Mouse (Mus musculus): Measurements from ENCODE around the gene Zfp980.

The Zfp980 gene

DNA sequence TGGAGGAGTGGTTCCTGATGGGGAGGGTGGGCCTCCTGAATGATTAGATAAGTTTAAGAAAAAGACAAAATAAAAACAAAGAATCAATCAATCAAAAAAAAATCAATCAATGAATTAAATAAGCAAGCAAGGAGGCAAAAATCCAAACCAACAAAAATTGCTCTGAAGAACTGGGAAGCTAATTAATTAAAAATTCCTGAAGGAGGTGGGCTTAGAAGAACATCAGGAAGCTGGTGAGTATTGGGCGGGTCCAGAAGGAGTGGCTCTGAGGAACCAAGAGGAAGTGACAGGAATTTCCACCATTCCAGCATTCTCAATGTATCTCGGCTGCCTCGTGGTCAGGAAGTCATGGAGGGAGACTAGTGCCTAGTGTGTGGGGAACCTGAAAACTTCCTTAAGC, at the start of gene Zfp980:
TSS of gene Zfp980 (plus strand) at position 301 of the 400 bp plus-strand sequence.
- in situ Hi-C loops (cut with MboI, MseI), result loop anchor here (10.0 kb wide), 2 partner anchors 414 to 1234 kb away; partner anchors contain the start of gene Gm21411 (in 1 of the 2)

DNA sequence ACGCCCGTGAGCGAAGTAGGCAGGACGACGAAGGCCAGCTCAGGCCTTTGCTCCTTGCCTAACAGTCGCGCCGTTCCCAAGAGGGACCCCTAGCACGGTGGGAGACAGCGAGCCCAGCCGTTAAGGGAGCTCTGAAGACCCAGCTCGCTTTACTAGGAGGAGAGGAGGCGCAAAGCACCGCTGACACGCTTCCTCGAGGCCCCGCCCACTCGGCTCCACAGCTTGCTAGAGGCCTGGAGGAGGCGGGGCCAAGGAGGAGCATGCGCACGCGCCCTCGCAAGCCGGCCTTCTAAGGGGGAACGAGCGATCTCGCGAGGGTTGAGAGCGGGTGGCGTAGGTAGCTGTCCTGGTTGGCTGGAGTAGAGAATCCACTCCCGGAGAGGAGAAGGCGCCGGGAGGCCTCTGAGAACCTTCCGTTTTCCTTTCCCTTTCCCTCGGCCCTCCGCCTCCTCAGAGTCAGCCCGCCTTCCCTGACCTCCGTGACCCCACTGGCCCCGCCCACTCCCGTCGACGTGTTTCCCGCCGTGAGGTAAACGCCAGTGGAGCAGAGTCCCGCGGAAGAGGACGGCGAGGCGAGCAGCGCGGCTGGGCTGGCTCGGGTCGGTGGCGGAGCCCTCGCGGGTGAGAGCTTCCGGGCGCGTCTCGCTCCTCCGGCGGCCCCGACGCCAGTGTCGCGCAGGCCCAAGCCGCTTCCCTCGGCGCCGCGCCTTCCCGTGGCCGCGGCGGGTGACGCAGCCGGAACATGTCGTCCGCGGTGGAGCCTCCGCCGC, 29.9 kb upstream of the Zfp980 start:
- in situ Hi-C loops (cut with MboI, MseI), result loop anchor here in 1 of 2 experiments (25.0 kb wide), 1 partner anchor 422 kb away; no protein-coding TSS in a partner anchor

DNA sequence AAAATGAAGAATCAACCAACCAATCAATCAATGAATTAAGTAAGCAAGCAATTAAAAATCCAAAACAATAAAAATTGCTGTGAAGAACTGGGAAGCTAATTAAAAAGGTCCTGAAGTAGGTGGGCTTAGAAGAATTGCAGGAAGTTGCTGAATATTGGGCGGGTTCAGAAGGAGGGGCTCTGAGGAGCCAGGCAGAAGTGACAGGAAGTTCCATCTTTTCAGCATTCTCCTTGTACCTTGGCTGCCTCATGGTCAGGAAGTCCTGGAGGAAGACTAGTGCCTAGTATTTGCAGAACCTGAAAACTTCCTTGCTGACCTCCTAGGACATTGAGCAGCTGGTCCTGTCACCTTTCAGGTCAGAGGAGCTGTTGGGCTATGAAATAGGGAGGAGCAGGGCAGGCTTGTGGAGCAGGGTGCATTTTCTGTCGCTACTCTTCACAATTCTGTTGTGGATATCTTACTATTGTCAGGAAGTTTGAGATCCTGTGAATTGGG, 3.8 kb downstream of the Zfp980 start:
- in situ Hi-C loops (cut with MboI, MseI), result loop anchor here (10.0 kb wide), 2 partner anchors 410 to 1230 kb away; partner anchors contain the start of gene Gm21411 (in 1 of the 2)

DNA sequence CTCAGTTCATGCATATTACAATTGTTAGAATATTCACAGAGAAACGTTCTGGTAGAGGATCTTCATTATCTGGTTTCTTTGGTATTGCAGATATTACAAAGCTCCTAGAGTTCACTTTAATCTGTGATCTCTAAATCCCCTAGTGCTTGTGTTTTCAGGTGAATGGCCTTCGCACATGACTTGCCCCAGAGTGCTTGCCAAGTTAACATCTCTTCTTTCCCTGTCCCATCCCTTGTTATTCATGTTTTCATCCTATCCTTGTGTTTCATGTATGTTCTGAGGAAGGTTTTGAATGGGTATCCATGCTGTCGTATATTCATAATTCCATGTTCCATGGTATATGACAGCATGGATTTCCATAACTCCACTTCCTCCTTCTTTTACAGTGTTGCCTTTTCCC, 9.7 kb downstream of the Zfp980 start:
- in situ Hi-C loops (cut with MboI, MseI), result loop anchor here (5.0 to 25.0 kb wide), 5 partner anchors 487 to 1932 kb away; no protein-coding TSS in a partner anchor

DNA sequence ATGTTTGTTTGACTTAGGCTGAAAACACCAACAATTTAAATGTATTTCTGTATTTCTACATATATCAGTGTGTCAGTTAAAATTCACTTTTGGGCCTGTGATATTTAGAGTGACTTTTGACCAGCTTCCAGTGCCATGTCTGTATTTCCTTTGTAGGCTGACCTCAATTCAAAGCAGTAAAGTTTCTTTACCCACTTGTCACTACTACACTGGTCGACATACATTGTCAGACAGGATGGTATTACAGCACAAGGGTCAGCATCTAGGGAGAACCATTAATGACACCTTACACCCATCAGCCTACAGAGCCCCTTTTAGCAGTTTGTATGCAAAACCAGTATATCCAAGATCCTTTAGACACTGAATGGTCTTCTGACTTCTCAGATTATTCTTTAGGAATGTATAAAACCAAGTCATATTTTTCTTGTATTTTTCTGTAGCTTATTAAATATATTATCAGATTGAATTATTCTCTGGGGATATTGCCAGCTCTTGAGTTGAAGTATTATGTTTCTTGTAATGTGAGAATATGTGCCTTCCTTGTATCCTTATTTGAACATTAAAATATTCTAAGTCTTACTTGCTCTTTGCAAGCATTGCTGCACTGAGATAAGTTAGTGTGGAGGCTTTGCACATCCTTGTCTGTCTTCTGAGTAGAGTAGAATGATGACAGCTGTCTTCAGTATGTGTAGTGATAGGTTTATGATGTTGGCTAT, 10.3 kb downstream of the Zfp980 start:
- in situ Hi-C loops (cut with MboI, MseI), result loop anchor here (5.0 to 25.0 kb wide), 5 partner anchors 486 to 1931 kb away; no protein-coding TSS in a partner anchor

DNA sequence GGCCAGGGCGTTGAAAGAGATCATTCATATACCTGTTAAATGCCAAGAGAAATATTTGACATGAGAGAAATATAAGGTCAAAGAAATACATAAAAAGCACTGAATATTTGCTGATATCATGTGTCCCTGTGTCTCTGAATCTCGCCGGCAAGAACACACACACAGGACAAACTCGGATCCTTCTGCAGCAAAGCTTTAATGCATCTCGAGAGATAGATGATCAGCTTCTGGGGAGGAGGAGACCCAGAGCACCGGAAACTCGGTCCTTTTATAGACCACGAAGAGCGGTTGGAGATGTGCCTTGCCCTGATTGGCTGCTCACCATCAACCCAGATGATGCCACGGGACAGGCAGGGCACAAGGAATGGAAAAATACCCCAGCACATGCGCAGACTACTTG, 11.5 kb downstream of the Zfp980 start:
- in situ Hi-C loops (cut with MboI, MseI), result loop anchor here (5.0 to 25.0 kb wide), 5 partner anchors 485 to 1930 kb away; no protein-coding TSS in a partner anchor

DNA sequence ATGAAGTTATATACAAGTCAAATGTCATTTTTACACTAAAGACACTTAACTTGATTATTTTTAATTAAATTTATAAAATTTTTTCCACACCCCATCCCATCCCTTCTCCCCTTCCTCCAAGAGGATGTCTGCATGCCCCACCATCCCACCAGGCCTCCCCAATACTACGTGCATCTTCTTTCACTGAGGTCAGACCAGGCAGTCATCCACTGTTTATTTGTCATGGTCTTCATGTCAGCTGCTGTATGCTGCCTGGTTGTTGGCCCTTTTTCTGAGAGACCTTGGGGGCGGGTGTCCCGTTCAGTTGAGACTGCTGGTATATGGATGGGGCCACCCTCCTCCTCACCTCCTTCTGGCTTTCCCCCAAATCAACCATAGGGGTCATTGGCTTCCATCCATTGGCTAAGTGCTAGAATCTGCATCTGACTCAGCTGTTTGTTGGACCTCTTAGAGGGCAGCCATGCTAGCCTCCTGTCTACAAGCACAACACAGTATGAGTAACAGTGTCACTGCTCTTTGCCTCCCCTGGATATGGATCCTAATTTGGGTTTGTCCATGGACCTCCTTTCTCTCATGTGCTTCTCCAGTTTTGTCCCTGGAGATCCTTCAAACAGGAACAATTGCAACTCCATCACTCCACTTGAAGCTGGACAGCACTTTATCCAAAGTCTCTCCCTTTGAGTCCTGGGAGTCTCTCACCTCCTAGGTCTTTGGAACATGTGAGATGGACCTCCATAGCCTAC, 12.7 kb downstream of the Zfp980 start:
- in situ Hi-C loops (cut with MboI, MseI), result loop anchor here (5.0 to 25.0 kb wide), 5 partner anchors 484 to 1929 kb away; no protein-coding TSS in a partner anchor

DNA sequence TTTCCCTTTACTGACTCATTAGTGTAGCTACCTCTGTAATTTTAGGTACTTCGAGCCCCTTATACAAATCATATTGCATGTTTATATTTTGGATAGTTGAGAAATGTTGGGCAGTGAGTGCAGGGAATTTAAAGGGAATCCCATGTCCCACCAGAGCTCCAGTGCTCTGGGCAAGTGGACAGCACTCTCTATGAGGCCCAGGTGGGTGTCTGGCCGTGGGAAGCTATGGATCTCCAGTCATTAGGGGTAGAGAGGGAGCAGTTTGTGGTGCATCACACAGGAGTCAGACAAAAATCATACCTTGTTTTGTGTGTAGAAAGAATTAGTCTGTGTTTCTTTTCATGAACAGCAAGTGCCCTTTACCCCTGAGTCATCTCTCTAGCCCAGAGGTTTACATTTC, 15.6 kb downstream of the Zfp980 start:
- in situ Hi-C loops (cut with MboI, MseI), result loop anchor here (5.0 to 25.0 kb wide), 5 partner anchors 1689 to 1941 kb away; no protein-coding TSS in a partner anchor

DNA sequence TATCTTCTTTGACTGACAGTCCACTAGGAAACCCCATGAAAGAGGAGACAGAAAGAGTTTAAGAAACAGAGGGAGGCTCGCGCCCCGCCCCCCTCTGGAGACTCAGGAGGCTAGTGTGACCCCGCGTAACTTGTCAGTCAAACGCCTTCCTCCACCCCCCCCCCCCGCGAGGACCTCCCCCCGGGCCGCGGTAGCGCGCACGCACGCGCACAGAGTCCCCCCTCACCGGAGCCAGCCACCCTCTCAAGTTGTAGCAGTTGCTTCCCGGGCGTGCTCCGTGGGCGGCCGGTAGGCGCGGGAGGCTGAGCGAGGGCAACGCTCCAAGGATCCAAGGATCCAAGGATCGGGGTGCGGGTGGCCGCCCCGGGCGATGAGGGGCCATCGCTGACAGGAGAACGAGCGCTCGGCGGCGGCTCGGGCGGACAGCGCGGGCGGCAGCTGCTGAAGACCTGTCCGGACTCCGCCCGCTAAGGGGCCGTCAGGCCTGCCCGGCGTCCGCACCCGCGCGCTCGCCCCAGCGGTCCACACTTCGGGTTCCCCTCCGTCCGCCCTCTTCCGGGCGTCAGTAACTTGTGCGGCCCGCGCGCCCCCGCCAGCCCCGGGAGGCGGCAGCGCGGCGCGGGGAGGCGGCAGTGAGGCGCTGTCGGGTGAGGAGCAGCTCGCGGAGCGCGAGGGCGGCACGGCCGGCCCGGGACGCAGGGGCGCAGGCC, 74.6 kb downstream of the Zfp980 start:
- in situ Hi-C loops (cut with MboI, MseI), result loop anchor here (5.0 to 10.0 kb wide), 3 partner anchors 497 to 837 kb away; no protein-coding TSS in a partner anchor

DNA sequence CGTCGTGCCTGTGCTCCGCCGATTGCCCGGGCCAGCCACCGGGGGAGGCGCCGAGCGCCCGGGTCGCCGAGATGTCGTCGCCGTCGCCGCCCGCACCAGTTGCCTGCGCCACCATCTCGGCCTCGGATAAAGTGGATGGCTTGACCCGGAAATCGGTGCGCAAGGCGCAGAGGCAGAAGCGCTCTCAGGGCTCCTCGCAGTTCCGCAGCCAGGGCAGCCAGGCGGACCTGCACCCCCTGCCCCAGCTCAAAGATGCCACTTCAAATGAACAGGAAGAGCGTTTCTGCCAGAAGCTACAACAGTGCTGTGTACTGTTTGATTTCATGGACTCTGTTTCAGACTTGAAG, 75.1 kb downstream of the Zfp980 start:
- in situ Hi-C loops (cut with MboI, MseI), result loop anchor here (5.0 to 10.0 kb wide), 3 partner anchors 497 to 837 kb away; no protein-coding TSS in a partner anchor

Measured in T-helper 17 cell (primary cell).